Comparison of ENCODE assay signal across 21 mouse cellular contexts in the genomic region with DNA sequence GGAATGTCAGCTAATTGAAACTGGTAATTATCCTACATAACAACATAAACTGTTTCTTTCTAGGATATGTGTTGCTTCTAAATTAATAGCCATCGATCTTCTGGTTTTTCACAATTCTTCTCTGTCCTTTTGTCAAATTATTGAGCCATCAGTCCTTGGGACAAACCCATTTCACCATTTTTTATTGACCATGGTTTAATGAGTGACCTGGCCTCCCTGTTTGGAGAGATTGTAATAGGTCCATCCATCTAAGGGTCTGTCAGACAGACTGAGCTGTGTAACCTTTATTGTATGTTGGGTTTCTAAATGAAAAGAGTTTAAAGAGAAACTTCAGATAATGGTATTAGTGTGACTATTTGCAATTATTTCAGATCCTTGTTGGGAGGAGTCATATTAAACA.
DNase-seq lines count a peak whose midpoint lies in the region; ATAC-seq and TF ChIP-seq lines count a peak whose summit lies in the region.
"Had no signal": no experiment of that assay in that cellular context is flagged by ENCODE, and none has a peak within 500 bp of the region (broad histone marks: within the 10 kb centered on the region; RNA-seq: fewer than 3 reads in every experiment).

No protein-coding gene starts in this region.

- H3K27ac ChIP-seq in liver, adult 2 months (replicated peaks; ENCODE audit: insufficient read depth, low read depth, low read length): no peak overlapping the region
- no peak overlapping the region for H3K27ac ChIP-seq in liver, embryonic 11.5 days (ENCODE audit: low read depth, low read length)
- no peak overlapping the region for H3K27ac ChIP-seq in neural tube, embryonic 11.5 days (ENCODE audit: low read depth, low read length)
- no peak overlapping the region for H3K27ac ChIP-seq in neural tube, embryonic 15.5 days (replicated peaks)

- H3K4me3 ChIP-seq in liver, adult 2 months (ENCODE audit: insufficient read depth, low read depth, low read length): no peak overlapping the region
- H3K4me3 ChIP-seq in liver, embryonic 11.5 days (ENCODE audit: low read depth, low read length): no peak overlapping the region
- no peak overlapping the region for H3K4me3 ChIP-seq in neural tube, embryonic 11.5 days (ENCODE audit: low read depth, low read length)
- H3K4me3 ChIP-seq in neural tube, embryonic 15.5 days (replicated peaks): no peak overlapping the region

- 45% methylated on average over 1 of the region's 1 CpGs for WGBS in liver, adult 2 months
- 91% methylated on average over 1 of the region's 1 CpGs for WGBS in liver, embryonic 11.5 days
- 61% methylated on average over 1 of the region's 1 CpGs for WGBS in neural tube, embryonic 11.5 days
- 49% methylated on average over 1 of the region's 1 CpGs for WGBS in neural tube, embryonic 15.5 days

- H3K9me3 ChIP-seq in liver, embryonic 11.5 days (ENCODE audit: control insufficient read depth, low read length): no peaks in the 10 kb centered on the region
- H3K9me3 ChIP-seq in neural tube, embryonic 11.5 days (ENCODE audit: control insufficient read depth, low read length): no peaks in the 10 kb centered on the region
- H3K9me3 ChIP-seq in neural tube, embryonic 15.5 days (replicated peaks): no peaks in the 10 kb centered on the region

- H3K27me3 ChIP-seq in liver, adult 2 months (ENCODE audit: control insufficient read depth, insufficient read depth, low read length): no peaks in the 10 kb centered on the region
- no peaks in the 10 kb centered on the region for H3K27me3 ChIP-seq in liver, embryonic 11.5 days (replicated peaks; ENCODE audit: control insufficient read depth, insufficient read depth, low read length)
- H3K27me3 ChIP-seq in neural tube, embryonic 11.5 days (ENCODE audit: control insufficient read depth, insufficient read depth, low read length): no peaks in the 10 kb centered on the region
- H3K27me3 ChIP-seq in neural tube, embryonic 15.5 days (replicated peaks): no peaks in the 10 kb centered on the region
- H3K27me3 ChIP-seq: CH12.LX had no signal

- H3K79me2 ChIP-seq in liver, adult 2 months (ENCODE audit: control insufficient read depth, insufficient read depth, low read length): no peaks in the 10 kb centered on the region

- TF ChIP-seq CTCF in liver, adult 2 months (IDR thresholded peaks at IDR 0.05; ENCODE audit: low read depth, low read length): no peak

- no peak for ATAC-seq in liver, embryonic 11.5 days (replicated peaks; ENCODE audit: low FRiP score)
- peak; percentile 72 for ATAC-seq in neural tube, embryonic 11.5 days (ENCODE audit: insufficient read depth, low FRiP score, low TSS enrichment)
- no peak for ATAC-seq in neural tube, embryonic 15.5 days (ENCODE audit: low FRiP score)
- ATAC-seq: activated CD4-positive, CD25-positive, alpha-beta regulatory T cell, adult 4 months; CD4-positive, CD25-positive, alpha-beta regulatory T cell, adult 4 months; Patski had no signal

- H3K4me1 ChIP-seq in liver, adult 2 months (ENCODE audit: control insufficient read depth, insufficient read depth, low read length): no peaks in the 10 kb centered on the region
- no peaks in the 10 kb centered on the region for H3K4me1 ChIP-seq in liver, embryonic 11.5 days (replicated peaks; ENCODE audit: control insufficient read depth, insufficient read depth, low read length)
- no peaks in the 10 kb centered on the region for H3K4me1 ChIP-seq in neural tube, embryonic 11.5 days (ENCODE audit: control insufficient read depth, insufficient read depth, low read length)
- no peaks in the 10 kb centered on the region for H3K4me1 ChIP-seq in neural tube, embryonic 15.5 days

- peak; percentile 63 for DNase-seq in liver, adult 2 months (ENCODE audit: extremely low read depth, low read depth, low spot score)
- DNase-seq in liver, embryonic 11.5 days (ENCODE audit: low spot score): no peak
- no peak for DNase-seq in neural tube, embryonic 11.5 days (ENCODE audit: low spot score)
- peak; percentile 1 for DNase-seq in mesoderm, embryonic 11.5 days (ENCODE audit: low read depth, low spot score)
- DNase-seq in kidney, adult 11 months: no peak
- DNase-seq: adrenal gland, adult 2 months; adrenal gland, adult 8-10 months; adrenal gland, postnatal 10 days; adrenal gland, postnatal 14 days; adrenal gland, postnatal 25 days; adrenal gland, postnatal 36 days; B cell, adult 2 months; cerebellum, adult 11 months; cerebellum, adult 11-12 months; cerebellum, adult 18-20 months had no signal

- no peak overlapping the region for H3K9ac ChIP-seq in liver, adult 2 months (ENCODE audit: low read depth, low read length)
- no peak overlapping the region for H3K9ac ChIP-seq in liver, embryonic 11.5 days (ENCODE audit: low read depth, low read length)
- no peak overlapping the region for H3K9ac ChIP-seq in neural tube, embryonic 11.5 days (ENCODE audit: low read length)
- H3K9ac ChIP-seq in neural tube, embryonic 15.5 days (replicated peaks): no peak overlapping the region

- no peak overlapping the region for H3K4me2 ChIP-seq in liver, embryonic 11.5 days
- H3K4me2 ChIP-seq in neural tube, embryonic 11.5 days (ENCODE audit: low read depth): no peak overlapping the region
- H3K4me2 ChIP-seq in neural tube, embryonic 15.5 days: no peak overlapping the region

- no peak for TF ChIP-seq POLR2A in liver, adult 2 months (IDR thresholded peaks at IDR 0.05; ENCODE audit: extremely low read depth, insufficient read depth, low read length)

- H3K36me3 ChIP-seq in liver, adult 2 months (ENCODE audit: control insufficient read depth, insufficient read depth, low read length): no peaks in the 10 kb centered on the region
- H3K36me3 ChIP-seq in liver, embryonic 11.5 days (ENCODE audit: control insufficient read depth, insufficient read depth, low read length): no peaks in the 10 kb centered on the region
- H3K36me3 ChIP-seq in neural tube, embryonic 11.5 days (ENCODE audit: control insufficient read depth, insufficient read depth, low read length): no peaks in the 10 kb centered on the region
- no peaks in the 10 kb centered on the region for H3K36me3 ChIP-seq in neural tube, embryonic 15.5 days
- H3K36me3 ChIP-seq: G1E had no signal

Comparison
In these comparisons a context has a peak if more than half of its experiments do, and no peak if none do; other contexts are left out.
1. DNase-seq: peak in liver, adult 2 months (single experiment) and mesoderm, embryonic 11.5 days (single experiment); none in liver, embryonic 11.5 days (single experiment), neural tube, embryonic 11.5 days (single experiment) and kidney, adult 11 months (single experiment).